Mouse (Mus musculus) CH12.LX (cell line): ENCODE results near the gene Palmd.

Experiments used
- CHD2 ChIP-seq: IDR thresholded peaks from 2 replicates; pipeline ENCODE4 v1.6.1; 2011; ENCODE audit warnings: low read length, improper control_type of control experiment
- CTCF ChIP-seq, 2 experiments: IDR thresholded peaks in 1 of 2; conservative IDR thresholded peaks in 1 of 2; 2 replicates each; pipeline ENCODE4 v1.5.1; 2011 to 2012; ENCODE audit warnings: low read depth in 2 of 2, low read length in 2 of 2, improper control_type of control experiment in 1 of 2, inconsistent platforms in 1 of 2, mild to moderate bottlenecking in 1 of 2, moderate library complexity in 1 of 2
- IRF4 ChIP-seq: IDR thresholded peaks from 2 replicates; pipeline ENCODE4 v1.6.1; 2014; ENCODE audit warnings: low read depth, mild to moderate bottlenecking, inconsistent platforms, low read length, improper control_type of control experiment
- KAT2A ChIP-seq: IDR thresholded peaks from 2 replicates; pipeline ENCODE4 v1.6.1; 2012; ENCODE audit warnings: low read length, improper control_type of control experiment, inconsistent platforms; ENCODE audit not compliant: insufficient replicate concordance
- MAFK ChIP-seq: IDR thresholded peaks from 2 replicates; pipeline ENCODE4 v1.6.1; 2011; ENCODE audit warnings: low read length, improper control_type of control experiment; ENCODE audit not compliant: insufficient replicate concordance
- POLR2A ChIP-seq: IDR thresholded peaks from 2 replicates; pipeline ENCODE4 v1.6.1; 2011; ENCODE audit warnings: low read depth, mild to moderate bottlenecking, improper control_type of control experiment, low read length
- SIN3A ChIP-seq: IDR thresholded peaks from 2 replicates; pipeline ENCODE4 v1.6.1; 2012; ENCODE audit warnings: low read length, improper control_type of control experiment, inconsistent platforms
- SMC3 ChIP-seq: IDR thresholded peaks from 2 replicates; pipeline ENCODE4 v1.6.1; 2011; ENCODE audit warnings: low read depth, low read length, improper control_type of control experiment
- TCF12 ChIP-seq: IDR thresholded peaks from 2 replicates; pipeline ENCODE4 v1.6.1; 2014; ENCODE audit warnings: low read depth, mild to moderate bottlenecking, inconsistent platforms, low read length, improper control_type of control experiment
- USF1 ChIP-seq: IDR thresholded peaks from 2 replicates; pipeline ENCODE4 v1.6.1; 2014; ENCODE audit warnings: low read depth, mild to moderate bottlenecking, inconsistent platforms, low read length, improper control_type of control experiment
- USF2 ChIP-seq: conservative IDR thresholded peaks from 2 replicates; pipeline ENCODE4 v1.6.1; 2011; ENCODE audit warnings: low read depth, low read length, improper control_type of control experiment

DNA sequence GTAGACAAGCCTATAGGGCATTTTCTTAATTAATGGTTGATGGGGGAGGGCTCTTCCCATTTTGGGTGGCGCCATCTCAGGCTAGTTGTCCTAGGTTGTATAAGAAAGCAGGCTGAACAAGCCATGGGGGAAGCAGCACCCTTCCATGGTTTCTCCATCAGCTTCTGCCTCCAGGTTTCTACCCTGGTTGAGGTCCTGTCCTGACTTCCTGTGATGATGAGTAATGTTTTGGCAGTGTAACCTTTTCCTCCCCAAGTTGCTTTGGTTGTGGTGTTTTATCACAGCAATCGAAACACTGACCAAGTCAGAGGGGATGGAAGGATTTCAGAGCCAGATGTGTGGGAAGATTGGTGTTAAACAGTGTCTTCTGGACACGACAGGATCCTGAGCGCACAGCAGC is 22.3 kb downstream of the Palmd start:
- TF ChIP-seq KAT2A (no peak), CTCF (conservative IDR thresholded peaks at IDR 0.05 in 1 of 2, IDR thresholded peaks at IDR 0.05 in 1 of 2; ENCODE audit: low read depth in 2 of 2, low read length in 2 of 2) (no peak), MAFK (no peak), CHD2 (no peak), TCF12 (no peak), SMC3 (no peak), USF1 (no peak), POLR2A (no peak), IRF4 (no peak), SIN3A (no peak), USF2 (no peak)
